Mouse (Mus musculus) olfactory bulb, adult 2 months (tissue): ENCODE results near the gene Snrnp48. TPM values are rescaled to one million over a fixed set of nuclear protein-coding genes. Genes with fewer than 3 reads are reported as not detected.

ENCODE experiments used
- H3K27ac ChIP-seq: fragments of 200-500 bp; 2 replicates; pipeline ENCODE4 v1.5.1; 2012; ENCODE audit warnings: low read depth, low read length; ENCODE audit not compliant: insufficient read depth
- H3K4me1 ChIP-seq: fragments of 200-500 bp; 2 replicates; pipeline ENCODE4 v1.6.1; 2012; ENCODE audit warnings: low read length; ENCODE audit not compliant: control insufficient read depth, insufficient read depth
- H3K4me3 ChIP-seq: fragments of 200-500 bp; 2 replicates; pipeline ENCODE4 v1.5.1; 2012; ENCODE audit warnings: mild to moderate bottlenecking, low read depth, low read length, moderate library complexity; ENCODE audit not compliant: insufficient read depth
- CTCF ChIP-seq: fragments of 200-500 bp; IDR thresholded peaks from 2 replicates; pipeline ENCODE4 v1.5.1; 2012; ENCODE audit warnings: low read depth, mild to moderate bottlenecking, low read length, moderate library complexity; ENCODE audit not compliant: insufficient read depth
- POLR2A ChIP-seq: fragments of 200-500 bp; IDR thresholded peaks from 2 replicates; pipeline ENCODE4 v1.6.1; 2012; ENCODE audit warnings: mild to moderate bottlenecking, low read depth, low read length, moderate library complexity; ENCODE audit not compliant: insufficient read depth
- whole genome bisulfite sequencing: fragments of 180-500 bp; shearing (Covaris S2); methylation state at CpG from one replicate; pipeline ENCODE4 v1.1.7; 2018; 5-methylcytosine and 5-hydroxymethylcytosine counted together
- polyA plus RNA-seq: library from polyadenylated mRNA; stranded (reverse); fragments of >200 nt; gene quantifications from 2 replicates; pipeline ENCODE4 v1.2.4, GENCODE M21; 2012; ENCODE audit warnings: low replicate concordance; ENCODE audit not compliant: missing spikeins, insufficient read depth, insufficient read length

Gene Snrnp48
- polyA plus RNA-seq, 1 experiment: not detected

GRCm38 (mm10) chr13:38204171-38204570 is 567 bp upstream of the Snrnp48 start:
- Histone ChIP-seq H3K4me3 (no peak overlapping the region), H3K27ac (no peak overlapping the region), H3K4me1 (no peaks in the 10 kb centered on the region)
- whole genome bisulfite sequencing: 66% methylated on average over 4 of the region's 4 CpGs
- no peak for TF ChIP-seq CTCF
- no peak for TF ChIP-seq POLR2A

- TF ChIP-seq POLR2A (no peak), CTCF (no peak)
- Histone ChIP-seq H3K4me1 (no peaks in the 10 kb centered on the region), H3K4me3 (no peak overlapping the region), H3K27ac (no peak overlapping the region)
- 96% methylated on average over 5 of the region's 5 CpGs for WGBS
Observed at GRCm38 (mm10) chr13:38211122-38211521, 6.4 kb downstream of the Snrnp48 start.

- Histone ChIP-seq H3K4me1 (no peaks in the 10 kb centered on the region), H3K4me3 (no peak overlapping the region), H3K27ac (no peak overlapping the region)
- TF ChIP-seq POLR2A: no peak
- TF ChIP-seq CTCF: no peak
- 84% methylated on average over 3 of the region's 3 CpGs for WGBS
Observed at GRCm38 (mm10) chr13:38218686-38219085, 13.9 kb downstream of the Snrnp48 start.

- no peaks in the 10 kb centered on the region for H3K4me1 ChIP-seq
- no peak overlapping the region for H3K4me3 ChIP-seq
- WGBS: 97% methylated on average over 6 of the region's 6 CpGs
- no peak for TF ChIP-seq CTCF
- no peak for TF ChIP-seq POLR2A
- H3K27ac ChIP-seq: no peak overlapping the region
Observed at GRCm38 (mm10) chr13:38220331-38220730, 15.6 kb downstream of the Snrnp48 start.

GRCm38 (mm10) chr13:38230177-38230821 is 25.6 kb downstream of the Snrnp48 start:
- Histone ChIP-seq H3K27ac (no peak overlapping the region), H3K4me3 (no peak overlapping the region), H3K4me1 (no peaks in the 10 kb centered on the region)
- TF ChIP-seq POLR2A: no peak
- TF ChIP-seq CTCF: no peak
- 55% methylated on average over 9 of the region's 9 CpGs for WGBS

- no peak for TF ChIP-seq CTCF
- no peak for TF ChIP-seq POLR2A
- Histone ChIP-seq H3K27ac (no peak overlapping the region), H3K4me1 (no peaks in the 10 kb centered on the region), H3K4me3 (no peak overlapping the region)
- WGBS: 86% methylated on average over 4 of the region's 4 CpGs
Observed at GRCm38 (mm10) chr13:38232411-38232810, 27.7 kb downstream of the Snrnp48 start.

- 64% methylated on average over 3 of the region's 3 CpGs for WGBS
- Histone ChIP-seq H3K4me1 (no peaks in the 10 kb centered on the region), H3K4me3 (no peak overlapping the region), H3K27ac (no peak overlapping the region)
- TF ChIP-seq CTCF: no peak
- no peak for TF ChIP-seq POLR2A
Observed at GRCm38 (mm10) chr13:38232856-38233625, 28.3 kb downstream of the Snrnp48 start.

GRCm38 (mm10) chr13:38234651-38235050 is 29.9 kb downstream of the Snrnp48 start:
- 76% methylated on average over 5 of the region's 5 CpGs for WGBS
- TF ChIP-seq POLR2A: no peak
- no peak for TF ChIP-seq CTCF

GRCm38 (mm10) chr13:38235370-38235769 is 30.6 kb downstream of the Snrnp48 start:
- Histone ChIP-seq H3K4me3 (no peak overlapping the region), H3K27ac (no peak overlapping the region), H3K4me1 (no peaks in the 10 kb centered on the region)
- TF ChIP-seq CTCF (no peak), POLR2A (no peak)
- 69% methylated on average over 3 of the region's 3 CpGs for WGBS

More at GRCm38 (mm10) chr13:38234651-38235050, 29.9 kb downstream of the Snrnp48 start:
- Histone ChIP-seq H3K27ac (no peak overlapping the region), H3K4me3 (no peak overlapping the region), H3K4me1 (no peaks in the 10 kb centered on the region)
